Mouse (Mus musculus): Measurements from ENCODE around the gene Rapgefl1.

DNA sequence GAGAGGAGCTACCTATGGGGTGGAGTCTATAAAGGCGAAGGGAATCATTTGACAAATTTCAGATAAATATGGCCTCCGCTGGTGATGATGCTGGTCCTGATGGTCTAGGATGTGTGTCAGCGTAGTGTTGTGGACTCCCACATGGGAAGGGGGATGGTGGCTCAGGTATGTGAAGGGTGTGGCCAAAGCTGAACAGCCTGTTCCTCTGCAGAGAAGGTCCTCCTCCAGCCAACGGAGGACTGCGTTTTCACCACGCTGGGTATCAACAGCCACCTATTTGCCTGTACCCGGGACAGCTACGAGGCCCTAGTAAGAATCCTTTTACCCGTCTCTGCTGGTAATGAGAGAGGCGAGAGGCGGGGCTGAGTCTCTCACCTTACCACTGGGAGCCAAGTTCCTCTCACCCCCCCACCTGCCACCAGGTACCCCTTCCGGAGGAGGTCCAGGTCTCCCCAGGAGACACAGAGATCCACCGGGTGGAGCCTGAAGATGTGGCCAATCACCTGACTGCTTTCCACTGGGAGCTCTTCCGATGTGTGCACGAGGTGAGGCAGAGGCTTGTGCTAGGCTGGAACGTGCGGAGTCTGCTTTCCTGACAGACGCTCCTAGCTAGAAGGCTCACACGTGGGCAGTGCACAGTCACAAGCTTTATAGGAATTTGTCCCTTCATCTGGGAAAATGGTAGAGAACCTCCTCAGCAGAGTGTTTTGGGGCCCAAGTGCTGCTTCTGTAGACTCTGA lies 10.4 kb downstream of the Rapgefl1 start:
- TF ChIP-seq POLR2A (IDR thresholded peaks at IDR 0.05; ENCODE audit: insufficient read depth, low read depth, low read length) (no peak), CTCF (IDR thresholded peaks at IDR 0.05; ENCODE audit: insufficient read depth, low read depth, low read length) (no peak)

Data from olfactory bulb, adult 2 months (tissue).